Mouse (Mus musculus): Measurements from ENCODE around the gene Rps8. TPM values are rescaled to one million over a fixed set of nuclear protein-coding genes. Genes with fewer than 3 reads are reported as not detected.

The Rps8 gene
- total and polyA plus RNA-seq, 3 experiments = 1,132 to 5,186 (median 1,156) TPM

GRCm38 (mm10) chr4:117181863-117182758, 26.1 kb upstream of the Rps8 start, which contains the start of gene Kif2c:
TSS of gene Kif2c (minus strand) at chr4:117182639.
- H3K27me3 ChIP-seq (ENCODE audit: control insufficient read depth in 1 of 2, insufficient read depth in 2 of 2, low read length in 2 of 2) = no peaks in the 10 kb centered on the region
- peak; percentile 97 for DNase-seq (ENCODE audit: low read depth, low spot score)

GRCm38 (mm10) chr4:117169936-117170335, 13.9 kb upstream of the Rps8 start:
- DNase-seq (ENCODE audit: low read depth, low spot score) = no peak
- Histone ChIP-seq H3K27ac (ENCODE audit: control insufficient read depth, low read depth, low read length) (no peak overlapping the region), H3K27me3 (ENCODE audit: control insufficient read depth in 1 of 2, insufficient read depth in 2 of 2, low read length in 2 of 2) (no peaks in the 10 kb centered on the region), H3K9ac (ENCODE audit: control insufficient read depth, low read depth, low read length, poor library complexity, severe bottlenecking) (no peak overlapping the region), H3K4me3 (ENCODE audit: control insufficient read depth in 1 of 2, insufficient read depth in 1 of 2, low read depth in 2 of 2, low read length in 2 of 2) (no peak overlapping the region), H3K36me3 (ENCODE audit: control insufficient read depth in 1 of 2, insufficient read depth in 2 of 2, low read length in 2 of 2) (peaks cover 0 to 14% of the 10 kb centered on the region in 2 experiments; a peak in 2 of 4 replicates), H3K4me1 (ENCODE audit: control insufficient read depth in 1 of 2, insufficient read depth in 2 of 2, low read length in 2 of 2) (no peaks in the 10 kb centered on the region), H3K79me2 (ENCODE audit: control insufficient read depth, insufficient read depth, low read length, poor library complexity) (no peaks in the 10 kb centered on the region), H3K9me3 (replicated peaks; ENCODE audit: insufficient read depth, low read length) (no peaks in the 10 kb centered on the region)
- TF ChIP-seq MYB (IDR thresholded peaks at IDR 0.05; ENCODE audit: low read depth, low read length) = no peak
- no peak for TF ChIP-seq GABPA (IDR thresholded peaks at IDR 0.05; ENCODE audit: low read depth, low read length)
- TF ChIP-seq NRF1 (IDR thresholded peaks at IDR 0.05; ENCODE audit: insufficient read depth, low read depth, low read length, poor library complexity, severe bottlenecking) = no peak
- TF ChIP-seq RCOR1 (IDR thresholded peaks at IDR 0.05; ENCODE audit: low read depth, low read length) = no peak
- TF ChIP-seq ETS1 (IDR thresholded peaks at IDR 0.05; ENCODE audit: low read depth, low read length) = no peak
- TF ChIP-seq RAD21 (IDR thresholded peaks at IDR 0.05; ENCODE audit: low read depth, low read length) = no peak
- no peak for TF ChIP-seq GATA1 (IDR thresholded peaks at IDR 0.05; ENCODE audit: low read depth, low read length)
- no peak for TF ChIP-seq MAZ (IDR thresholded peaks at IDR 0.05; ENCODE audit: low read depth, low read length)
- TF ChIP-seq USF2 (IDR thresholded peaks at IDR 0.05; ENCODE audit: borderline replicate concordance in 1 of 2, insufficient read depth in 1 of 2, low read depth in 1 of 2, low read length in 2 of 2) = no peak
- TF ChIP-seq TAL1 (IDR thresholded peaks at IDR 0.05; ENCODE audit: low read length) = no peak
- TF ChIP-seq CHD2 (IDR thresholded peaks at IDR 0.05; ENCODE audit: low read length) = no peak

More at GRCm38 (mm10) chr4:117181863-117182758, 26.1 kb upstream of the Rps8 start, which contains the start of gene Kif2c:
- Histone ChIP-seq H3K4me3 (ENCODE audit: control insufficient read depth in 1 of 2, insufficient read depth in 1 of 2, low read depth in 2 of 2, low read length in 2 of 2) (peak within 1 kb of the TSS; percentile 75 to 77), H3K79me2 (ENCODE audit: control insufficient read depth, insufficient read depth, low read length, poor library complexity) (peaks cover 12% of the 10 kb centered on the region), H3K27ac (ENCODE audit: control insufficient read depth, low read depth, low read length) (peak within 1 kb of the TSS; percentile 85), H3K9ac (ENCODE audit: control insufficient read depth, low read depth, low read length, poor library complexity, severe bottlenecking) (peak within 1 kb of the TSS; percentile 77), H3K4me1 (ENCODE audit: control insufficient read depth in 1 of 2, insufficient read depth in 2 of 2, low read length in 2 of 2) (peaks cover 7 to 10% of the 10 kb centered on the region in 2 experiments; a peak in 3 of 4 replicates), H3K9me3 (replicated peaks; ENCODE audit: insufficient read depth, low read length) (no peaks in the 10 kb centered on the region), H3K36me3 (ENCODE audit: control insufficient read depth in 1 of 2, insufficient read depth in 2 of 2, low read length in 2 of 2) (peaks cover 0 to 16% of the 10 kb centered on the region in 2 experiments; a peak in 3 of 4 replicates)
- TF ChIP-seq ZNF384 (IDR thresholded peaks at IDR 0.05; ENCODE audit: low read depth, low read length) = no peak
- no peak for TF ChIP-seq BHLHE40 (IDR thresholded peaks at IDR 0.05; ENCODE audit: borderline replicate concordance, low read depth, low read length)
- TF ChIP-seq TBP (IDR thresholded peaks at IDR 0.05; ENCODE audit: low read depth, low read length) = peak; percentile 91
- peak; percentile 29 to 83; a peak in 2 of 4 replicates for TF ChIP-seq POLR2A (IDR thresholded peaks at IDR 0.05; ENCODE audit: control insufficient read depth in 1 of 2, insufficient read depth in 1 of 2, low read depth in 1 of 2, low read length in 2 of 2, poor library complexity in 1 of 2)
- TF ChIP-seq ZMIZ1 (IDR thresholded peaks at IDR 0.05; ENCODE audit: low read depth, low read length) = no peak

All from MEL (cell line).